Mouse (Mus musculus) stomach, postnatal 0 days (tissue): ENCODE results near the gene Myadm. TPM values are rescaled to one million over a fixed set of nuclear protein-coding genes. Genes with fewer than 3 reads are reported as not detected.
"Not testable (repeated sequence)": the region's sequence is repeated elsewhere in the genome, so short reads cannot be mapped to it uniquely, and the experiment has no call there.

Source experiments
- ATAC-seq: fragments of 200-750 bp; cut with Nextera tagmentation; 2 replicates; pipeline ENCODE4 v1.8.0; 2017; ENCODE audit not compliant: low FRiP score, low TSS enrichment
- DNase-seq: peaks from one replicate; pipeline ENCODE4 v3.0.0-alpha.2; 2016; ENCODE audit warnings: low spot score
- H3K27ac ChIP-seq: fragments of 300-500 bp; sonication (generic); replicated peaks from 2 replicates; pipeline ENCODE4 v1.5.1; 2014; ENCODE audit warnings: mild to moderate bottlenecking, control low read depth
- H3K27me3 ChIP-seq: fragments of 300-500 bp; sonication (generic); 2 replicates; pipeline ENCODE4 v1.6.1; 2014; ENCODE audit warnings: low read length; ENCODE audit not compliant: control insufficient read depth, insufficient read depth
- H3K36me3 ChIP-seq: fragments of 300-500 bp; sonication (generic); 2 replicates; pipeline ENCODE4 v1.6.1; 2014; ENCODE audit warnings: low read length, mixed read lengths; ENCODE audit not compliant: control insufficient read depth, insufficient read depth
- H3K4me1 ChIP-seq: fragments of 300-500 bp; sonication (generic); replicated peaks from 2 replicates; pipeline ENCODE4 v1.6.1; 2014; ENCODE audit warnings: antibody characterized with exemption; ENCODE audit not compliant: control insufficient read depth, insufficient read depth
- H3K4me2 ChIP-seq: fragments of 300-500 bp; sonication (generic); replicated peaks from 2 replicates; pipeline ENCODE4 v1.6.1; 2014; ENCODE audit warnings: low read depth, mild to moderate bottlenecking, control low read depth, moderate library complexity
- H3K4me3 ChIP-seq: fragments of 300-500 bp; sonication (generic); 2 replicates; pipeline ENCODE4 v1.5.1; 2014; ENCODE audit warnings: low read depth, low read length, control low read depth
- H3K9ac ChIP-seq: fragments of 300-500 bp; sonication (generic); 2 replicates; pipeline ENCODE4 v1.6.1; 2014; ENCODE audit warnings: mild to moderate bottlenecking, low read length, control low read depth, mixed read lengths
- H3K9me3 ChIP-seq: fragments of 300-500 bp; sonication (generic); 2 replicates; pipeline ENCODE4 v1.6.1; 2016; ENCODE audit warnings: low read length; ENCODE audit not compliant: control insufficient read depth
- CTCF ChIP-seq: IDR thresholded peaks from 2 replicates; pipeline ENCODE4 v1.5.1; 2016; ENCODE audit warnings: antibody characterized with exemption, low read depth, mild to moderate bottlenecking, moderate library complexity
- EP300 ChIP-seq: optimal IDR thresholded peaks from 2 replicates; pipeline ENCODE3; 2016; ENCODE audit warnings: antibody characterized with exemption
- WGBS: fragments of 180-500 bp; shearing (Covaris S2); extraction: QIAGEN DNeasy Blood & Tissue Kit; methylation state at CpG from one replicate; pipeline ENCODE4 v1.1.7; 2014; 5-methylcytosine and 5-hydroxymethylcytosine counted together
- polyA plus RNA-seq: library from polyadenylated mRNA; unstranded; fragments of >200 nt; fragmentation: Nextera tagmentation; extraction: Ambion mirVana; gene quantifications from 2 replicates; pipeline ENCODE4 v1.2.1, GENCODE M21; 2015

The Myadm gene
- polyA plus RNA-seq, 1 experiment from 2014 or later: 94.0 TPM

GRCm38 (mm10) chr7:3275455-3276170 is 13.3 kb upstream of the Myadm start:
- 25% methylated on average over 6 of the region's 6 CpGs for WGBS
- no peaks in the 10 kb centered on the region for H3K4me1 ChIP-seq
- no peak overlapping the region for H3K4me3 ChIP-seq
- no peaks in the 10 kb centered on the region for H3K27me3 ChIP-seq
- no peak for TF ChIP-seq EP300
- TF ChIP-seq CTCF: no peak
- no peak overlapping the region for H3K4me2 ChIP-seq
- H3K9ac ChIP-seq: no peak overlapping the region
- peak overlapping the region; percentile 81 for H3K27ac ChIP-seq
- no peaks in the 10 kb centered on the region for H3K9me3 ChIP-seq
- ATAC-seq (peak; percentile 56; the same call in 1 of the 2 replicates), DNase-seq (no peak)
- no peaks in the 10 kb centered on the region for H3K36me3 ChIP-seq

GRCm38 (mm10) chr7:3276781-3277180 is 12.1 kb upstream of the Myadm start:
- WGBS: 44% methylated on average over 4 of the region's 4 CpGs
- H3K4me2 ChIP-seq, ATAC-seq, H3K9ac ChIP-seq, H3K36me3 ChIP-seq, H3K27me3 ChIP-seq, H3K27ac ChIP-seq, H3K4me3 ChIP-seq, H3K4me1 ChIP-seq, DNase-seq, H3K9me3 ChIP-seq: not testable (repeated sequence)

- no peaks in the 10 kb centered on the region for H3K27me3 ChIP-seq
- H3K9ac ChIP-seq: no peak overlapping the region
- H3K36me3 ChIP-seq: no peaks in the 10 kb centered on the region
- 0 out of 2 replicates have a peak overlapping the region, but pooled peaks have one; percentile 35 for H3K27ac ChIP-seq
- H3K4me3 ChIP-seq: no peak overlapping the region
- H3K4me2 ChIP-seq: no peak overlapping the region
- H3K9me3 ChIP-seq: no peaks in the 10 kb centered on the region
- WGBS: 69% methylated on average over 5 of the region's 5 CpGs
- ATAC-seq: no peak
- TF ChIP-seq EP300 (no peak), CTCF (no peak)
- DNase-seq: no peak
- no peaks in the 10 kb centered on the region for H3K4me1 ChIP-seq
Measured at GRCm38 (mm10) chr7:3280080-3280653, 8.7 kb upstream of the Myadm start.

- H3K27ac ChIP-seq: peak overlapping the region; percentile 35; the same call in 1 of the 2 replicates
- H3K9ac ChIP-seq: no peak overlapping the region
- H3K36me3 ChIP-seq: no peaks in the 10 kb centered on the region
- H3K4me3 ChIP-seq: no peak overlapping the region
- no peak for ATAC-seq
- no peak overlapping the region for H3K4me2 ChIP-seq
- WGBS: 32% methylated on average over 8 of the region's 8 CpGs
- no peaks in the 10 kb centered on the region for H3K9me3 ChIP-seq
- no peak for DNase-seq
- H3K4me1 ChIP-seq: no peaks in the 10 kb centered on the region
- TF ChIP-seq EP300: no peak
- TF ChIP-seq CTCF: no peak
- H3K27me3 ChIP-seq: no peaks in the 10 kb centered on the region
Measured at GRCm38 (mm10) chr7:3280654-3281153, 8.2 kb upstream of the Myadm start.

GRCm38 (mm10) chr7:3281741-3282140 is 7.1 kb upstream of the Myadm start:
- Histone ChIP-seq H3K9me3 (no peaks in the 10 kb centered on the region), H3K4me2 (no peak overlapping the region), H3K4me3 (no peak overlapping the region), H3K27ac (no peak overlapping the region), H3K27me3 (no peaks in the 10 kb centered on the region), H3K9ac (no peak overlapping the region), H3K36me3 (no peaks in the 10 kb centered on the region), H3K4me1 (no peaks in the 10 kb centered on the region)
- TF ChIP-seq CTCF (no peak), EP300 (no peak)
- DNase-seq (no peak), ATAC-seq (no peak)
- WGBS: 79% methylated on average over 6 of the region's 6 CpGs
